Mouse (Mus musculus) lung, embryonic 14.5 days (tissue): Measurements from ENCODE around the gene Cfap69. TPM values are rescaled to one million over a fixed set of nuclear protein-coding genes. Genes with fewer than 3 reads are reported as not detected.

Source experiments
- ATAC-seq: fragments of 200-750 bp; cut with Nextera tagmentation; 2 replicates; pipeline ENCODE4 v1.8.0; 2017; ENCODE audit warnings: mild to moderate bottlenecking, moderate TSS enrichment, moderate library complexity; ENCODE audit not compliant: insufficient read depth
- DNase-seq: peaks from one replicate; pipeline ENCODE4 v3.0.0-alpha.2; 2015
- H3K27ac ChIP-seq: fragments of 300-500 bp; sonication (generic); 2 replicates; pipeline ENCODE4 v1.5.1; 2014; ENCODE audit warnings: low read depth, mild to moderate bottlenecking, moderate library complexity
- H3K27me3 ChIP-seq: fragments of 300-500 bp; sonication (generic); 2 replicates; pipeline ENCODE4 v1.6.1; 2014; ENCODE audit warnings: low read length, control low read depth; ENCODE audit not compliant: insufficient read depth
- H3K36me3 ChIP-seq: fragments of 300-500 bp; sonication (generic); 2 replicates; pipeline ENCODE4 v1.6.1; 2014; ENCODE audit warnings: control low read depth; ENCODE audit not compliant: insufficient read depth
- H3K4me1 ChIP-seq: fragments of 300-500 bp; sonication (generic); 2 replicates; pipeline ENCODE4 v1.6.1; 2014; ENCODE audit warnings: antibody characterized with exemption, control low read depth; ENCODE audit not compliant: insufficient read depth
- H3K4me2 ChIP-seq: fragments of 300-500 bp; sonication (generic); 2 replicates; pipeline ENCODE4 v1.6.1; 2014; ENCODE audit warnings: mild to moderate bottlenecking
- H3K4me3 ChIP-seq: fragments of 300-500 bp; sonication (generic); 2 replicates; pipeline ENCODE4 v1.5.1; 2014; ENCODE audit warnings: low read depth, low read length
- H3K9ac ChIP-seq: fragments of 300-500 bp; sonication (generic); 2 replicates; pipeline ENCODE4 v1.6.1; 2014
- H3K9me3 ChIP-seq: fragments of 300-500 bp; sonication (generic); 2 replicates; pipeline ENCODE4 v1.6.1; 2016; ENCODE audit warnings: low read depth, low read length, control low read depth
- CTCF ChIP-seq: IDR thresholded peaks from 2 replicates; pipeline ENCODE4 v1.5.1; 2016; ENCODE audit warnings: antibody characterized with exemption, low read depth
- WGBS: fragments of 180-500 bp; shearing (Covaris S2); extraction: QIAGEN DNeasy Blood & Tissue Kit; methylation state at CpG from one replicate; pipeline ENCODE4 v1.1.7; 2014; 5-methylcytosine and 5-hydroxymethylcytosine counted together
- polyA plus RNA-seq: library from polyadenylated mRNA; unstranded; fragments of >200 nt; fragmentation: Nextera tagmentation; extraction: Ambion mirVana; gene quantifications from 2 replicates; pipeline ENCODE4 v1.2.1, GENCODE M21; 2014

The Cfap69 gene
- polyA plus RNA-seq, 1 experiment from 2014 or later = 3.1 TPM

DNA sequence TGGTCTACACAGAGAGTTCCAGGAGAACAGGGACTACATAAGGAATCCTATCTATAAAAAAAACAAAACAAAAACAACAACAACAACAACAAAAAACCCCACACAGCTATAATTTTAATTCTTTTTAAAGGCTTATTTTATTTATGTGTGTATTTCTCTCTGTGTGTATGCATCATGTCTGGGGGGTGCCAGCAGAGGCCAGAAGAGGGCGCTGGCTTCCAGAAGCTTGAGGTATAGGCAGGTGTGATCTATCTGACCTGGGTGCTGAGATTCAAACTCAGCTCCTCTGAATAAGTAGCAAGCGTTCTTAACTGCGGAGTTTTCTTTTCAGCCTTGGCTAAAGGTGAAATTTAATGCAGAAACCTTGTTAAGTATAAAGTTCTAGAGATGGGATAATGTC lies 76.4 kb downstream of the Cfap69 start:
- 79% methylated on average over 3 of the region's 3 CpGs for WGBS
- ATAC-seq = no peak
- Histone ChIP-seq H3K27me3 (no peaks in the 10 kb centered on the region), H3K9ac (no peak overlapping the region), H3K27ac (no peak overlapping the region), H3K4me1 (no peaks in the 10 kb centered on the region), H3K9me3 (no peaks in the 10 kb centered on the region), H3K4me2 (no peak overlapping the region), H3K4me3 (no peak overlapping the region), H3K36me3 (no peaks in the 10 kb centered on the region)
- no peak for DNase-seq
- TF ChIP-seq CTCF = no peak

DNA sequence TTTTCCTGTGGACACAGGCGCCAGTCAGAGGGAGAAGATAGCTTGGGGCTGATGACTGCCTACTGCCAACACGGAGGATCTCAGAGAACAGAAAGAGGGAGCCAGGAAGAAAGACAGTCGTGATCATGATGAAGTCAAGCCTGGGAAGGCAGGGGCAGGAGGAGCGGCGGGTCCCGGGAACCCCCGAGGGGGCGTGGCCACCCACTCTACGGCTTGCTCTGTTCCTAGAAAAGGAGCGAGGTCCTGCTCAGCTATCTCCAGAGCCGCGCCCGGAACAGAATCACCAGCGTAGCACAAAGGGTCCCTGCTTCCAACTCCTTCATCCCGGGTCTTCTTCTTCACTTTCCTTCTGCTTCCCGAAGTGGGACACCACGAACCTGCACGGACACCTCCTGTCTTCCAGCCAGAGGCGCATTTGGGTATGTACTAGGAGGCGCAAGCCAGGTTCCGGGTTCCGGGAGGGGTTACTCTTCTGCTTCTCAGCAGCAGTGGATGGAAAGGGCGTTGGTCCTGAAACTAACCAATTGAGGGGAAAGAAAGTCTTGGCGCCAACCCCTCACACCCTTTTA lies 90.2 kb downstream of the Cfap69 start, which contains the start of gene Gm8773:
Gene Gm8773, plus strand, starts transcription at position 51 of the 569 bp plus-strand sequence.
- H3K27me3 ChIP-seq = 0 out of 2 replicates have a peak, but pooled peaks cover 9% of the 10 kb centered on the region
- WGBS = under 1% methylated on average over 24 of the region's 24 CpGs
- peak within 1 kb of the TSS; percentile 46 for H3K4me3 ChIP-seq
- H3K36me3 ChIP-seq = no peaks in the 10 kb centered on the region
- TF ChIP-seq CTCF = no peak
- H3K4me1 ChIP-seq = no peaks in the 10 kb centered on the region
- peak within 1 kb of the TSS; percentile 70 for H3K4me2 ChIP-seq
- no peaks in the 10 kb centered on the region for H3K9me3 ChIP-seq
- ATAC-seq (peak; percentile 91), DNase-seq (peak; percentile 62)
- H3K9ac ChIP-seq = peak within 1 kb of the TSS; percentile 43
- H3K27ac ChIP-seq = no peak within 1 kb of the TSS

GRCm38 (mm10) chr5:5562435-5562834 lies 101.6 kb downstream of the Cfap69 start:
- Histone ChIP-seq H3K27ac (no peak overlapping the region), H3K9me3 (no peaks in the 10 kb centered on the region), H3K4me3 (no peak overlapping the region), H3K27me3 (no peaks in the 10 kb centered on the region), H3K9ac (no peak overlapping the region), H3K4me1 (peaks cover 6% of the 10 kb centered on the region), H3K36me3 (no peaks in the 10 kb centered on the region), H3K4me2 (no peak overlapping the region)
- TF ChIP-seq CTCF = no peak
- no peak for ATAC-seq
- no peak for DNase-seq
- WGBS = 71% methylated on average over 3 of the region's 3 CpGs

- TF ChIP-seq CTCF = 0 out of 2 replicates have a peak, but pooled peaks have one; percentile 5
- peaks cover 6% of the 10 kb centered on the region for H3K4me1 ChIP-seq
- H3K36me3 ChIP-seq = no peaks in the 10 kb centered on the region
- DNase-seq (peak; percentile 3), ATAC-seq (no peak)
- H3K9me3 ChIP-seq = no peaks in the 10 kb centered on the region
- H3K4me3 ChIP-seq = no peak overlapping the region
- no peak overlapping the region for H3K4me2 ChIP-seq
- no peak overlapping the region for H3K27ac ChIP-seq
- no peaks in the 10 kb centered on the region for H3K27me3 ChIP-seq
- WGBS = 63% methylated on average over 4 of the region's 4 CpGs
- no peak overlapping the region for H3K9ac ChIP-seq
Measured at GRCm38 (mm10) chr5:5561041-5561706, 102.9 kb downstream of the Cfap69 start.

DNA sequence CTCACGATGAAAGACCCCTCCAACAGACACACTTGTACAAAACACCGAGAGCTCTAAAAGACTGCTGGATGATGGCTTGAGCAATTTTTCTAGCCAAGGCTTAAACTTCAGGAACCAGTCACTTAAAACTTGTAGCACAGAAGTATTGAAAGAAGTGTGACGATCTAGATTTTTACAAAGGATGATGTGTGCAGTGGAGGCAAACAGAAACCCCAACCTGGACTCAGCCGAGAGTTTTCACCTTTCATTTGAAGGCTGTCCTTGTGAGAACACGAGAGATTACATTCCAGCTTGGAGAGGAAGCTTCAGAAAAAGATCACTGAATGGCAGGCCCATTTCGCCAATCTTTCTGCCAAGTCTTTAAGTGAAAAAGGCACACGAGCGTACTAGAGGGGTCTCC lies 104.2 kb downstream of the Cfap69 start:
- H3K4me1 ChIP-seq = peaks cover 6% of the 10 kb centered on the region
- H3K36me3 ChIP-seq = peaks cover 8% of the 10 kb centered on the region; the same call in 1 of the 2 replicates
- no peak for TF ChIP-seq CTCF
- H3K4me3 ChIP-seq = peak overlapping the region; percentile 66
- peak overlapping the region; percentile 46; the same call in 1 of the 2 replicates for H3K27ac ChIP-seq
- ATAC-seq (no peak), DNase-seq (no peak)
- H3K4me2 ChIP-seq = peak overlapping the region; percentile 73
- WGBS = 36% methylated on average over 8 of the region's 8 CpGs
- peak overlapping the region; percentile 87 for H3K9ac ChIP-seq
- H3K27me3 ChIP-seq = no peaks in the 10 kb centered on the region
- no peaks in the 10 kb centered on the region for H3K9me3 ChIP-seq

DNA sequence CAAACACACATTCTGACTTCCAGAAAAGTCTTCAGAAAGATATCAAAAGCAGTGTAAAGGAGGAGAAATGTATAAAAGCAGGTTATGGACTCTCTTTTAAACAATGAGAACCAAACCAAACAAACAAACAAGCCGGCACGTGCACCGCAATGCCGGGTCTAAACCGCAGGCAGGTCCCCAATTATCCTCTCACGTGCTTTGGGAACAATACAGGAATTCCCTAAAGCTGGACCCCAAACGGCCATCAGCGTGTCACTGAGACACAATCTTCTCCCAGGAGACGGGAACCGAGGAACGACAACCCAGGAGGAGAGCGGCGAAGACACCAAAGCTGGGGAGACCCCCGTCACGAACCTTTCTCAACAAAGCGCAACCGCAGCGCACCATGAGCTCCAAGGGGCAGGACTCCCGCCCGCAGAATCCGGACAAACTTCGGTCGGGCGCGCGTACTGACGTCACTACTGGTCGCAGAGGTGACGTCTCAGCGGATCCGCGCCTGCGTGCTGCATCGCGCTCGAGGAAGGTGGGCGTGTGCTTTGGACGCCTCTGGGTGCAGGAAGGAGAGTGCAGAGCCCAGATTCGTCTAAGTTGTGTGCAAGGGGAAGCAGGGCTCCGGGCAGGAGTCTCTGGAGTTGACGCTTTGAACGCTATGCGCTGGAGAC lies 104.8 kb downstream of the Cfap69 start, which contains the start of gene Gtpbp10:
Gene Gtpbp10, minus strand, starts transcription at position 460 of the 662 bp plus-strand sequence.
- Histone ChIP-seq H3K27ac (peak within 1 kb of the TSS; percentile 67; the same call in 1 of the 2 replicates), H3K4me2 (peak within 1 kb of the TSS; percentile 73), H3K9me3 (no peaks in the 10 kb centered on the region), H3K4me1 (peaks cover 6% of the 10 kb centered on the region), H3K27me3 (no peaks in the 10 kb centered on the region), H3K9ac (peak within 1 kb of the TSS; percentile 87), H3K4me3 (peak within 1 kb of the TSS; percentile 66), H3K36me3 (peaks cover 14% of the 10 kb centered on the region)
- under 1% methylated on average over 43 of the region's 43 CpGs for WGBS
- no peak for TF ChIP-seq CTCF
- DNase-seq (peak; percentile 98), ATAC-seq (peak; percentile 100)

DNA sequence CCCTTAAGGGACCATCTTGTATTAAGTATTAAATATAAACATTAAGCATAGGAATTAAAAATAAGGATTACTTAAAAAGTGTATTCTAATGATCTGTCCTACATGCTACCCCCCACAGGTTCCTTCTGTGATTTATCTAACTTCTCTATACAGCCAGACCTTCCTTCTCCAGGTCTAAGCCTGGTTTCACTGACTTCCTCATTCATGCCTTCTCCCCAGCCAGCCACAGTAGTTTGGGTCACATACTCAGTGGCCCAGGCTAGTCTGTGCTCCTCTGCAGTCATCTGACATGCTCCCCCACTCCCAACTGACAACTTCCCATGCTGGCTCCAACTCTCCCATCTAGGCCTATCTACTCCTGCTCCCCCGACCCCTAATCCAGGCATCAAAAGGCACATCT lies 112.9 kb downstream of the Cfap69 start:
- H3K27ac ChIP-seq = no peak overlapping the region
- H3K9me3 ChIP-seq = no peaks in the 10 kb centered on the region
- no peak overlapping the region for H3K4me2 ChIP-seq
- 79% methylated on average over 1 of the region's 1 CpGs for WGBS
- H3K27me3 ChIP-seq = no peaks in the 10 kb centered on the region
- DNase-seq (no peak), ATAC-seq (no peak)
- no peak overlapping the region for H3K9ac ChIP-seq
- peaks cover 62% of the 10 kb centered on the region for H3K36me3 ChIP-seq
- no peaks in the 10 kb centered on the region for H3K4me1 ChIP-seq
- no peak for TF ChIP-seq CTCF
- H3K4me3 ChIP-seq = no peak overlapping the region
